Mouse (Mus musculus): ENCODE data around the gene Fcgbp.

GRCm38 (mm10) chr7:28099101-28099500 lies 28.1 kb downstream of the Fcgbp start:
- TF ChIP-seq GATA1 (IDR thresholded peaks at IDR 0.05; ENCODE audit: borderline replicate concordance, low read length) (no peak), FLI1 (IDR thresholded peaks at IDR 0.05; ENCODE audit: low read length) (no peak)
